Mouse (Mus musculus) adrenal gland (tissue): ENCODE measurements around the gene Kank1.

Source experiments
- intact Hi-C: fragments of 180-260 bp; cut with DNase I; formaldehyde crosslinking; loops from one replicate; pipeline ENCODE4 v1.15.1; 2025

Kank1 gene

GRCm38 (mm10) chr19:25360571-25361029 is 123.8 kb downstream of the Kank1 start:
- intact Hi-C loops = no loop called here

GRCm38 (mm10) chr19:25361956-25362355 is 125.2 kb downstream of the Kank1 start:
- intact Hi-C loops = no loop called here

- intact Hi-C loops = no loop called here
Measured at GRCm38 (mm10) chr19:25365698-25366097, 128.9 kb downstream of the Kank1 start.

GRCm38 (mm10) chr19:25366620-25367019 is 129.8 kb downstream of the Kank1 start:
- intact Hi-C loops = no loop called here

- intact Hi-C loops = no loop called here
Measured at GRCm38 (mm10) chr19:25370428-25370827, 133.7 kb downstream of the Kank1 start.

- intact Hi-C loops = no loop called here
Measured at GRCm38 (mm10) chr19:25372794-25373193, 136.0 kb downstream of the Kank1 start.

GRCm38 (mm10) chr19:25373594-25373993 is 136.8 kb downstream of the Kank1 start:
- intact Hi-C loops = no loop called here

- intact Hi-C loops = no loop called here
Measured at GRCm38 (mm10) chr19:25374191-25374590, 137.4 kb downstream of the Kank1 start.

- intact Hi-C loops = no loop called here
Measured at GRCm38 (mm10) chr19:25374926-25375325, 138.2 kb downstream of the Kank1 start.

- intact Hi-C loops = no loop called here
Measured at GRCm38 (mm10) chr19:25376871-25377270, 140.1 kb downstream of the Kank1 start.

GRCm38 (mm10) chr19:25380675-25381074 is 143.9 kb downstream of the Kank1 start:
- intact Hi-C loops = no loop called here

GRCm38 (mm10) chr19:25381972-25382371 is 145.2 kb downstream of the Kank1 start:
- intact Hi-C loops = no loop called here

GRCm38 (mm10) chr19:25382494-25382893 is 145.7 kb downstream of the Kank1 start:
- intact Hi-C loops = no loop called here

- intact Hi-C loops = no loop called here
Measured at GRCm38 (mm10) chr19:25383386-25384146, 146.8 kb downstream of the Kank1 start.

- intact Hi-C loops = no loop called here
Measured at GRCm38 (mm10) chr19:25385981-25386380, 149.2 kb downstream of the Kank1 start.

- intact Hi-C loops = no loop called here
Measured at GRCm38 (mm10) chr19:25386679-25387470, 150.1 kb downstream of the Kank1 start.

- intact Hi-C loops = no loop called here
Measured at GRCm38 (mm10) chr19:25387902-25388301, 151.1 kb downstream of the Kank1 start.

GRCm38 (mm10) chr19:25392135-25392534 is 155.4 kb downstream of the Kank1 start:
- intact Hi-C loops = no loop called here

- intact Hi-C loops = no loop called here
Measured at GRCm38 (mm10) chr19:25395035-25395434, 158.3 kb downstream of the Kank1 start.

GRCm38 (mm10) chr19:25396709-25397266 is 160.0 kb downstream of the Kank1 start:
- intact Hi-C loops = no loop called here

- intact Hi-C loops = no loop called here
Measured at GRCm38 (mm10) chr19:25399511-25400211, 162.9 kb downstream of the Kank1 start.
